Mouse (Mus musculus) limb, embryonic 14.5 days (tissue): ENCODE data around the gene Slc22a20. TPM values are rescaled to one million over a fixed set of nuclear protein-coding genes. Genes with fewer than 3 reads are reported as not detected.

Experiments used
- ATAC-seq: fragments of 200-750 bp; cut with Nextera tagmentation; 2 replicates; pipeline ENCODE4 v1.8.0; 2017; ENCODE audit warnings: low read depth, moderate number of reproducible peaks, moderate TSS enrichment; ENCODE audit not compliant: low FRiP score
- DNase-seq: peaks from one replicate; pipeline ENCODE4 v3.0.0-alpha.2; 2015; ENCODE audit warnings: low spot score
- H3K27ac ChIP-seq: fragments of 300-500 bp; sonication (generic); replicated peaks from 2 replicates; pipeline ENCODE4 v1.5.1; 2014; ENCODE audit warnings: low read depth, mild to moderate bottlenecking, low read length, moderate library complexity, mixed read lengths
- H3K27me3 ChIP-seq: fragments of 300-500 bp; sonication (generic); 2 replicates; pipeline ENCODE4 v1.6.1; 2014; ENCODE audit warnings: low read length, mixed read lengths; ENCODE audit not compliant: control insufficient read depth, insufficient read depth
- H3K36me3 ChIP-seq: fragments of 300-500 bp; sonication (generic); 2 replicates; pipeline ENCODE4 v1.6.1; 2014; ENCODE audit warnings: mild to moderate bottlenecking, low read length, moderate library complexity, mixed read lengths; ENCODE audit not compliant: control insufficient read depth, insufficient read depth
- H3K4me1 ChIP-seq: fragments of 300-500 bp; sonication (generic); 2 replicates; pipeline ENCODE4 v1.6.1; 2014; ENCODE audit warnings: antibody characterized with exemption, low read length, mixed read lengths; ENCODE audit not compliant: control insufficient read depth, insufficient read depth
- H3K4me2 ChIP-seq: fragments of 300-500 bp; sonication (generic); replicated peaks from 2 replicates; pipeline ENCODE4 v1.6.1; 2014; ENCODE audit warnings: low read depth, mild to moderate bottlenecking, low read length, moderate library complexity; ENCODE audit not compliant: severe bottlenecking
- H3K4me3 ChIP-seq: fragments of 300-500 bp; sonication (generic); replicated peaks from 2 replicates; pipeline ENCODE4 v1.5.1; 2014; ENCODE audit warnings: low read length
- H3K9ac ChIP-seq: fragments of 300-500 bp; sonication (generic); 2 replicates; pipeline ENCODE4 v1.6.1; 2014; ENCODE audit warnings: mild to moderate bottlenecking, low read depth, low read length, moderate library complexity; ENCODE audit not compliant: severe bottlenecking
- H3K9me3 ChIP-seq: fragments of 300-500 bp; sonication (generic); 2 replicates; pipeline ENCODE4 v1.6.1; 2016; ENCODE audit warnings: low read length; ENCODE audit not compliant: control insufficient read depth
- POLR2A ChIP-seq: fragments of 200-500 bp; IDR thresholded peaks from 2 replicates; pipeline ENCODE4 v1.8.0; 2012; ENCODE audit warnings: inconsistent platforms, mild to moderate bottlenecking, moderate library complexity, borderline replicate concordance; ENCODE audit not compliant: insufficient read depth, insufficient read length; ENCODE audit errors: extremely low read depth
- WGBS: fragments of 180-500 bp; shearing (Covaris S2); extraction: QIAGEN DNeasy Blood & Tissue Kit; methylation state at CpG from one replicate; pipeline ENCODE4 v1.1.7; 2014; 5-methylcytosine and 5-hydroxymethylcytosine counted together
- polyA plus RNA-seq, 2 experiments: library from polyadenylated mRNA; depleted of rRNA in 1 of 2; stranded (reverse) in 1 of 2; unstranded in 1 of 2; fragments of >200 nt; fragmentation: Nextera tagmentation in 1 of 2; extraction: Ambion mirVana in 1 of 2; gene quantifications; 2 replicates each; pipeline versions ENCODE4 v1.2.1 to v1.2.3; 2012 to 2014

The Slc22a20 gene
- polyA plus RNA-seq, 2 experiments: not detected

DNA sequence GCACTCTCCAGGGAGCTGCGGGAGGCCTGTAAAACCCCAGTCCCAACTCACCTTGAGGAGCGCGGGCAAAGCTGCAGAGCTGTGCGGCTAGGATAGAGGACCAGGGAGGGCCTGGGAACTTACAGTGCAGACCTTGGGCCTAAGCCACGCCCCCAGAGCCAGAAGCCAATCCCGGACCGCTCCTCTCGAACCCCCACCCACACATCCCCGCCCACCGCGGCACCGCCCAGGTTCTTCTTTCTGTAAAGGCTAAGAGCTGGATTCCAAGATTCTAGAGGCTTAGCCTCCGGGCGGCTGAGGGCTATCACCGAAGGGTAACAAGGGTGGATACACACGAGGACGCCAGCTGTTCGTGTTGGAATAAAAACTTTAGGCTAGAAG lies 61.2 kb downstream of the Slc22a20 start, which contains the start of gene Cdc42ep2:
Gene Cdc42ep2 (minus strand): TSS at position 104 of the 381 bp plus-strand sequence.
- H3K27ac ChIP-seq: no peak within 1 kb of the TSS; the same call in 1 of the 2 replicates
- H3K4me1 ChIP-seq: peaks cover 9% of the 10 kb centered on the region
- 0 out of 2 replicates have a peak, but pooled peaks cover 5% of the 10 kb centered on the region for H3K27me3 ChIP-seq
- ATAC-seq (peak; percentile 95), DNase-seq (peak; percentile 95)
- WGBS: 0% methylated on average over 15 of the region's 18 CpGs
- peak within 1 kb of the TSS; percentile 56 for H3K4me3 ChIP-seq
- no peaks in the 10 kb centered on the region for H3K36me3 ChIP-seq
- no peak for TF ChIP-seq POLR2A
- H3K9me3 ChIP-seq: no peaks in the 10 kb centered on the region
- H3K4me2 ChIP-seq: peak within 1 kb of the TSS; percentile 99
- H3K9ac ChIP-seq: peak within 1 kb of the TSS; percentile 52

DNA sequence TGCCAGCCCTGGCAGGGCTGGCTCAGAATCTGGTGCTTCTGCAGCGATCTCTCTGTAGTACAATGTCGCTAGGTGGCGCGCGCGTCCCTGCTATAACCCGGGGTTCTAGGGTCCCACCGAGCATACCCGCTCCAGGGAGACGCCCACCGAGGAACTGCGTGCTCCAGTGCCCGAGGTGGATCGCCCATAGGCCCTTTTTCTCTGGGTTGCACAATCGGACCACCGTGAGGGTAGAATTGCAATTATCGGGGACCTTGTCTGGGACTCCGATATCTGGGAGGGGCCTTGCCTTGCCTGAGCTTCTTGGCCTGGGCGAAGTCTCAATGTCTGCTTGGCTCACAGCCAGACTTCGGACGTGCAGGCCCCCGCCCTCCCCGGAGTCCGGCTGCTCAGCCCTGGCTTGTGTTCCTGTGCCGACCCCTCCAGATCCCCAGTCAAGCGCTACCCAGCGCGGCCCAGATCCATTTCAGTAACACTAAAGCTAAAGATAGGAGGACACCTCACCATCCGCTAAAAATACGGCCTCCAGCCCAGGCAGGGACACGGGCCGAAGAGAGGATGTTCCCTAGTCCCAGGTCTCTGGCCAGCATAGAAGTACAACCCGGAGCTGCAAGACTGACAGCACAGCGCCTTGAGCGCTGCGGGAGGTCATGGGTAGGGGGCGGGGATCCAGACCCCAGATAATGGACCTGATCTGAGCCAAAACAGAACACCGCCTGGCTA lies 61.8 kb downstream of the Slc22a20 start:
- peak overlapping the region; percentile 99 for H3K4me2 ChIP-seq
- H3K4me3 ChIP-seq: peak overlapping the region; percentile 56
- H3K36me3 ChIP-seq: no peaks in the 10 kb centered on the region
- H3K9ac ChIP-seq: peak overlapping the region; percentile 52
- no peaks in the 10 kb centered on the region for H3K9me3 ChIP-seq
- DNase-seq (peak; percentile 96), ATAC-seq (peak; percentile 72)
- WGBS: 1% methylated on average over 37 of the region's 38 CpGs
- peaks cover 8% of the 10 kb centered on the region; the same call in 1 of the 2 replicates for H3K4me1 ChIP-seq
- TF ChIP-seq POLR2A: no peak
- H3K27ac ChIP-seq: no peak overlapping the region; the same call in 1 of the 2 replicates
- 0 out of 2 replicates have a peak, but pooled peaks cover 5% of the 10 kb centered on the region for H3K27me3 ChIP-seq

DNA sequence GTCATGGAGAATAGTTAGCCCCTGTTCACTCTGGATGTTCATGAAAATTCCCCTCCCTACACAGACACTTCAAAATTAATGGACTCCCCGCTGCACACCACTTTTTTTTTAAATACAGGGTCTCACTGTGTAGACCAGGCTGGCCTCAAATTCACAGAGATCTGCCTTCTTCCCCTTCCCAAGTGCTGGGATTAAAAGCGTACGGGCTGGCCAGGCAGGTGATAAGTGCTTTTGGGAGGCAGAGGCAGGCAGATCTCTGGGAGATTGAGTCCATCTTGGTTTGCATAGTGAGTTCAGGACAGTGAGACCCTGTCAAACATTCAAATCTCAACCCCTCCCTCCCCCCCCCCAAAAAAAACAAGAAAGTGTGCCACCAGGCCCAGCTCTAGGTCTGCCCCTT lies 63.0 kb downstream of the Slc22a20 start:
- ATAC-seq (no peak), DNase-seq (no peak)
- 98% methylated on average over 3 of the region's 3 CpGs for WGBS
- no peaks in the 10 kb centered on the region for H3K36me3 ChIP-seq
- H3K4me3 ChIP-seq: no peak overlapping the region
- 0 out of 2 replicates have a peak, but pooled peaks cover 5% of the 10 kb centered on the region for H3K27me3 ChIP-seq
- H3K27ac ChIP-seq: no peak overlapping the region
- no peak overlapping the region for H3K9ac ChIP-seq
- no peak overlapping the region for H3K4me2 ChIP-seq
- H3K4me1 ChIP-seq: peaks cover 2% of the 10 kb centered on the region; the same call in 1 of the 2 replicates
- TF ChIP-seq POLR2A: no peak
- no peaks in the 10 kb centered on the region for H3K9me3 ChIP-seq

DNA sequence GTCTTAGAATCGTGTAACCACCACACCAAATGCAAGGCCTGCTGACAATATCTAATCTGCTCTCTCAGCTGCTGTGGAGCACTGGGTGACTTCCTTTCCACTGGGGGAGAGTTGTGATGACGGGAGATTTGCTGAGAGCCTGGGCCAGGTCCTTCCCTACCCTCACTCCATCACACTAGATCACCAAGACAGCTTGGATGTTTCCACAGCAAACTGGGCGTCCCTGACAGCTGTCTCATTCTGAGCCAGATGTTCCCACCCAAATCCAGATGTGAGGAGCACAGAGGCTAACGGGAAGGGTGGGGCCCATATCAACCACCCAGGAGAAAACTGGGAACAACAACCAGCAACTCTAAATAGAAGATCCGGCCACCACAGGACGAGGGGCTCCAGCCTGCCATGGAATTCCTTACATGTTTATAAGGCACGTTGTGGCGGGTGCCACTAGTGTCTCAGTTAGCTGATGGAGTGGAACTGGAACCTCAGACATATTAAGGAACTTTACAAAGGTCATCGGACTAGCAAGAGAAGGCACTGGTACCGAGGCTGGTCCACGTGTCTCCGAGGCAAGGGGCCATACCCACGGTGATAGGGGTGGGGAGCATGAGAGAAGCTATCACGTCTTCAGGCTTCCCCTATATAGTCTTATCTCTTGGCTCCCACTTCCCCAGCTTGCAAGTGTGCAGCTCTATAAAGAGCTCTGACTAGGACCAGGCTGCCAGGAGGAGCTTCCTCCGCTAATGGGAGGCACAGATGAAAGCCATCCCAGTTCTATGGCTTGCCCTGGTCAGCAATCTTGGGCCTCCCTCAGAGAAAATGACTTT lies 63.6 kb downstream of the Slc22a20 start:
- Histone ChIP-seq H3K9ac (no peak overlapping the region), H3K27ac (no peak overlapping the region), H3K9me3 (no peaks in the 10 kb centered on the region), H3K27me3 (0 out of 2 replicates have a peak, but pooled peaks cover 5% of the 10 kb centered on the region), H3K36me3 (peaks cover 2% of the 10 kb centered on the region), H3K4me1 (peaks cover 2% of the 10 kb centered on the region; the same call in 1 of the 2 replicates), H3K4me2 (peak overlapping the region; percentile 15; the same call in 1 of the 2 replicates), H3K4me3 (0 out of 2 replicates have a peak overlapping the region, but pooled peaks have one; percentile 4)
- no peak for ATAC-seq
- no peak for TF ChIP-seq POLR2A
- 69% methylated on average over 15 of the region's 15 CpGs for whole genome bisulfite sequencing
- no peak for DNase-seq

DNA sequence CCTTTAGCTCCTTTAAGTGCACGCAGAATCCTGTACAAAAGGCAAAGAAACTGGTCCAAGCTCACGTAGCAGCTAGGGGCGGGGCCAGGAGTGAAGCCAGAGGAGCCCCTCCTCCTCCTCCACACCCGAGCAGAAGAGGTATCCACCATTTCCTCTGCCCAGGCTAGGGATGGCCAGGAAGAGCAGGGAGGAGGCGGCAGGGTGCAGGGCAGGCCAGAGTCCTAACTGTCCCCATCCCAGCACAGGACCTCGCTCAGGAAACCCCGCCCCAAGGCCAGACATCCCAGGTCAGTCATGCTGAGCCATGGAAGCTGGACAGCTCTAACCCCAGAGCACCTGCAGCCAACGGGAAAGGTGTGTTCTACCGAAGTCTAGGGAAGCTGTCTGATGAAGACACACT lies 64.2 kb downstream of the Slc22a20 start:
- H3K4me2 ChIP-seq: peak overlapping the region; percentile 15; the same call in 1 of the 2 replicates
- no peak for TF ChIP-seq POLR2A
- 20% methylated on average over 9 of the region's 9 CpGs for WGBS
- ATAC-seq (no peak), DNase-seq (no peak)
- H3K27me3 ChIP-seq: 0 out of 2 replicates have a peak, but pooled peaks cover 5% of the 10 kb centered on the region
- no peak overlapping the region for H3K27ac ChIP-seq
- no peak overlapping the region for H3K4me3 ChIP-seq
- H3K9me3 ChIP-seq: no peaks in the 10 kb centered on the region
- H3K36me3 ChIP-seq: peaks cover 6% of the 10 kb centered on the region
- peak overlapping the region; percentile 12; the same call in 1 of the 2 replicates for H3K9ac ChIP-seq
- H3K4me1 ChIP-seq: no peaks in the 10 kb centered on the region

Other genes starting within 250 kb of the Slc22a20 start
- gene Ltbp3, start 245.2 kb downstream of the Slc22a20 start, polyA plus RNA-seq (2012; rRNA removed): 341 and 441 TPM in 2 replicates
- gene Ltbp3, start 245.2 kb downstream of the Slc22a20 start, polyA plus RNA-seq (2014; fragmentation: Nextera tagmentation; extraction: Ambion mirVana): 99.8 and 103 TPM in 2 replicates
- gene Scyl1, start 214.7 kb downstream of the Slc22a20 start, polyA plus RNA-seq (2012; rRNA removed): 152 and 186 TPM in 2 replicates
- 78.4 and 81.1 TPM in 2 replicates for gene Scyl1, start 214.7 kb downstream of the Slc22a20 start, polyA plus RNA-seq (2014; fragmentation: Nextera tagmentation; extraction: Ambion mirVana)
- 22.7 and 30.1 TPM in 2 replicates for gene Frmd8, start 110.9 kb downstream of the Slc22a20 start, polyA plus RNA-seq (2012; rRNA removed)
- gene Frmd8, start 110.9 kb downstream of the Slc22a20 start, polyA plus RNA-seq (2014; fragmentation: Nextera tagmentation; extraction: Ambion mirVana): 22.6 and 22.7 TPM in 2 replicates
- 6.2 and 6.3 TPM in 2 replicates for gene Slc25a45, start 108.3 kb downstream of the Slc22a20 start, polyA plus RNA-seq (2012; rRNA removed)
- 2.5 and 3.0 TPM in 2 replicates for gene Slc25a45, start 108.3 kb downstream of the Slc22a20 start, polyA plus RNA-seq (2014; fragmentation: Nextera tagmentation; extraction: Ambion mirVana)
- gene Tigd3, start 92.0 kb downstream of the Slc22a20 start, polyA plus RNA-seq (2012; rRNA removed): 4.8 TPM in 2 replicates
- gene Tigd3, start 92.0 kb downstream of the Slc22a20 start, polyA plus RNA-seq (2014; fragmentation: Nextera tagmentation; extraction: Ambion mirVana): 1.7 and 2.0 TPM in 2 replicates
- gene Dpf2, start 73.1 kb downstream of the Slc22a20 start, polyA plus RNA-seq (2012; rRNA removed): 179 and 199 TPM in 2 replicates
- gene Dpf2, start 73.1 kb downstream of the Slc22a20 start, polyA plus RNA-seq (2014; fragmentation: Nextera tagmentation; extraction: Ambion mirVana): 143 and 147 TPM in 2 replicates
- 9.7 and 10.0 TPM in 2 replicates for gene Cdc42ep2, start 61.3 kb downstream of the Slc22a20 start, polyA plus RNA-seq (2012; rRNA removed)
- 6.5 and 8.0 TPM in 2 replicates for gene Cdc42ep2, start 61.3 kb downstream of the Slc22a20 start, polyA plus RNA-seq (2014; fragmentation: Nextera tagmentation; extraction: Ambion mirVana)
- 87.9 and 109 TPM in 2 replicates for gene Pola2, start 21.9 kb downstream of the Slc22a20 start, polyA plus RNA-seq (2012; rRNA removed)
- 65.8 and 66.3 TPM in 2 replicates for gene Pola2, start 21.9 kb downstream of the Slc22a20 start, polyA plus RNA-seq (2014; fragmentation: Nextera tagmentation; extraction: Ambion mirVana)
- gene Capn1, start 29.8 kb upstream of the Slc22a20 start, polyA plus RNA-seq (2012; rRNA removed): 29.0 and 33.4 TPM in 2 replicates
- gene Capn1, start 29.8 kb upstream of the Slc22a20 start, polyA plus RNA-seq (2014; fragmentation: Nextera tagmentation; extraction: Ambion mirVana): 18.0 and 19.7 TPM in 2 replicates
- 49.2 and 63.9 TPM in 2 replicates for gene Syvn1, start 60.4 kb upstream of the Slc22a20 start, polyA plus RNA-seq (2012; rRNA removed)
- 31.5 and 34.6 TPM in 2 replicates for gene Syvn1, start 60.4 kb upstream of the Slc22a20 start, polyA plus RNA-seq (2014; fragmentation: Nextera tagmentation; extraction: Ambion mirVana)
- 47.0 and 54.8 TPM in 2 replicates for gene Mrpl49, start 71.6 kb upstream of the Slc22a20 start, polyA plus RNA-seq (2012; rRNA removed)
- 75.3 and 75.5 TPM in 2 replicates for gene Mrpl49, start 71.6 kb upstream of the Slc22a20 start, polyA plus RNA-seq (2014; fragmentation: Nextera tagmentation; extraction: Ambion mirVana)
- gene Fau, start 71.7 kb upstream of the Slc22a20 start, polyA plus RNA-seq (2012; rRNA removed): 1,573 and 1,838 TPM in 2 replicates
- gene Fau, start 71.7 kb upstream of the Slc22a20 start, polyA plus RNA-seq (2014; fragmentation: Nextera tagmentation; extraction: Ambion mirVana): 948 and 968 TPM in 2 replicates
- 32.0 and 41.5 TPM in 2 replicates for gene Znhit2, start 75.0 kb upstream of the Slc22a20 start, polyA plus RNA-seq (2012; rRNA removed)
- 36.5 and 37.0 TPM in 2 replicates for gene Znhit2, start 75.0 kb upstream of the Slc22a20 start, polyA plus RNA-seq (2014; fragmentation: Nextera tagmentation; extraction: Ambion mirVana)
- gene Tm7sf2, start 82.2 kb upstream of the Slc22a20 start, polyA plus RNA-seq (2012; rRNA removed): 43.8 and 59.6 TPM in 2 replicates
- gene Tm7sf2, start 82.2 kb upstream of the Slc22a20 start, polyA plus RNA-seq (2014; fragmentation: Nextera tagmentation; extraction: Ambion mirVana): 15.5 and 18.8 TPM in 2 replicates
- gene Vps51, start 91.1 kb upstream of the Slc22a20 start, polyA plus RNA-seq (2012; rRNA removed): 81.6 and 95.9 TPM in 2 replicates
- gene Vps51, start 91.1 kb upstream of the Slc22a20 start, polyA plus RNA-seq (2014; fragmentation: Nextera tagmentation; extraction: Ambion mirVana): 51.9 and 60.5 TPM in 2 replicates
- 0.20 TPM in 1 of 2 replicates, not detected in the other for gene Tmem262, start 93.9 kb upstream of the Slc22a20 start, polyA plus RNA-seq (2012; rRNA removed)
- gene Tmem262, start 93.9 kb upstream of the Slc22a20 start, polyA plus RNA-seq (2014; fragmentation: Nextera tagmentation; extraction: Ambion mirVana): not detected in 2 replicates
- 1.1 and 1.3 TPM in 2 replicates for gene Gm28374, start 96.1 kb upstream of the Slc22a20 start, polyA plus RNA-seq (2012; rRNA removed)
- gene Gm28374, start 96.1 kb upstream of the Slc22a20 start, polyA plus RNA-seq (2014; fragmentation: Nextera tagmentation; extraction: Ambion mirVana): 1.1 and 1.3 TPM in 2 replicates
- 134 and 177 TPM in 2 replicates for gene Zfpl1, start 98.8 kb upstream of the Slc22a20 start, polyA plus RNA-seq (2012; rRNA removed)
- gene Zfpl1, start 98.8 kb upstream of the Slc22a20 start, polyA plus RNA-seq (2014; fragmentation: Nextera tagmentation; extraction: Ambion mirVana): 85.4 and 91.0 TPM in 2 replicates
- gene Cdca5, start 98.8 kb upstream of the Slc22a20 start, polyA plus RNA-seq (2012; rRNA removed): 22.0 and 23.3 TPM in 2 replicates
- 27.9 and 31.5 TPM in 2 replicates for gene Cdca5, start 98.8 kb upstream of the Slc22a20 start, polyA plus RNA-seq (2014; fragmentation: Nextera tagmentation; extraction: Ambion mirVana)
- gene AC131692.1, start 108.3 kb upstream of the Slc22a20 start, polyA plus RNA-seq (2012; rRNA removed): 0.14 and 0.75 TPM in 2 replicates
- not detected in 2 replicates for gene AC131692.1, start 108.3 kb upstream of the Slc22a20 start, polyA plus RNA-seq (2014; fragmentation: Nextera tagmentation; extraction: Ambion mirVana)
- gene Naaladl1, start 119.6 kb upstream of the Slc22a20 start, polyA plus RNA-seq (2012; rRNA removed): 2.5 and 3.0 TPM in 2 replicates
- 0.21 and 0.48 TPM in 2 replicates for gene Naaladl1, start 119.6 kb upstream of the Slc22a20 start, polyA plus RNA-seq (2014; fragmentation: Nextera tagmentation; extraction: Ambion mirVana)
- gene Sac3d1, start 132.5 kb upstream of the Slc22a20 start, polyA plus RNA-seq (2012; rRNA removed): 45.6 and 57.9 TPM in 2 replicates
- 53.8 and 55.9 TPM in 2 replicates for gene Sac3d1, start 132.5 kb upstream of the Slc22a20 start, polyA plus RNA-seq (2014; fragmentation: Nextera tagmentation; extraction: Ambion mirVana)
- gene Snx15, start 142.2 kb upstream of the Slc22a20 start, polyA plus RNA-seq (2012; rRNA removed): 36.4 and 48.9 TPM in 2 replicates
- gene Snx15, start 142.2 kb upstream of the Slc22a20 start, polyA plus RNA-seq (2014; fragmentation: Nextera tagmentation; extraction: Ambion mirVana): 30.2 and 33.9 TPM in 2 replicates
- 0.10 and 0.22 TPM in 2 replicates for gene Batf2, start 154.8 kb upstream of the Slc22a20 start, polyA plus RNA-seq (2012; rRNA removed)
- gene Batf2, start 154.8 kb upstream of the Slc22a20 start, polyA plus RNA-seq (2014; fragmentation: Nextera tagmentation; extraction: Ambion mirVana): 0.15 TPM in 1 of 2 replicates, not detected in the other
- 91.9 and 127 TPM in 2 replicates for gene Arl2, start 155.4 kb upstream of the Slc22a20 start, polyA plus RNA-seq (2012; rRNA removed)
- gene Arl2, start 155.4 kb upstream of the Slc22a20 start, polyA plus RNA-seq (2014; fragmentation: Nextera tagmentation; extraction: Ambion mirVana): 76.0 and 77.5 TPM in 2 replicates
- 0.05 and 0.09 TPM in 2 replicates for gene Majin, start 198.2 kb upstream of the Slc22a20 start, polyA plus RNA-seq (2012; rRNA removed)
- gene Majin, start 198.2 kb upstream of the Slc22a20 start, polyA plus RNA-seq (2014; fragmentation: Nextera tagmentation; extraction: Ambion mirVana): not detected in 2 replicates
- gene Gpha2, start 240.2 kb upstream of the Slc22a20 start, polyA plus RNA-seq (2012; rRNA removed): 1.5 and 2.7 TPM in 2 replicates
- gene Gpha2, start 240.2 kb upstream of the Slc22a20 start, polyA plus RNA-seq (2014; fragmentation: Nextera tagmentation; extraction: Ambion mirVana): 1.2 and 2.3 TPM in 2 replicates
- gene Ppp2r5b, start 249.7 kb upstream of the Slc22a20 start, polyA plus RNA-seq (2012; rRNA removed): 45.0 and 48.1 TPM in 2 replicates
- 27.5 and 27.8 TPM in 2 replicates for gene Ppp2r5b, start 249.7 kb upstream of the Slc22a20 start, polyA plus RNA-seq (2014; fragmentation: Nextera tagmentation; extraction: Ambion mirVana)